Mouse (Mus musculus): ENCODE results near the gene Tlr7. TPM values are rescaled to one million over a fixed set of nuclear protein-coding genes. Genes with fewer than 3 reads are reported as not detected.
"Not testable (repeated sequence)": the region's sequence is repeated elsewhere in the genome, so short reads cannot be mapped to it uniquely, and the experiment has no call there.

The Tlr7 gene
- total RNA-seq (2015): 3.1 and 4.8 TPM in 2 replicates
- total RNA-seq (2017): 0.79 and 1.8 TPM in 2 replicates

GRCm38 (mm10) chrX:167330399-167330798, at the start of gene Tlr7:
Gene Tlr7, minus strand, starts transcription at chrX:167330558.
- ATAC-seq (replicated peaks; ENCODE audit: poor library complexity): peak; percentile 60

GRCm38 (mm10) chrX:167380073-167380472, 49.7 kb upstream of the Tlr7 start:
- ATAC-seq (replicated peaks; ENCODE audit: poor library complexity): peak; percentile 18; the same call in 1 of the 2 replicates

GRCm38 (mm10) chrX:167361231-167361630, 30.9 kb upstream of the Tlr7 start:
- not testable (repeated sequence) for ATAC-seq (replicated peaks; ENCODE audit: poor library complexity)

GRCm38 (mm10) chrX:167359704-167360103, 29.3 kb upstream of the Tlr7 start:
- ATAC-seq (replicated peaks; ENCODE audit: poor library complexity): peak; percentile 88

- ATAC-seq (replicated peaks; ENCODE audit: poor library complexity): peak; percentile 46
Measured at GRCm38 (mm10) chrX:167357415-167357814, 27.1 kb upstream of the Tlr7 start.

- no peak for ATAC-seq (replicated peaks; ENCODE audit: poor library complexity)
Measured at GRCm38 (mm10) chrX:167355965-167356364, 25.6 kb upstream of the Tlr7 start.

GRCm38 (mm10) chrX:167353617-167354016, 23.3 kb upstream of the Tlr7 start:
- peak; percentile 89 for ATAC-seq (replicated peaks; ENCODE audit: poor library complexity)

- no peak for ATAC-seq (replicated peaks; ENCODE audit: poor library complexity)
Measured at GRCm38 (mm10) chrX:167346440-167346839, 16.1 kb upstream of the Tlr7 start.

GRCm38 (mm10) chrX:167344356-167344755, 14.0 kb upstream of the Tlr7 start:
- ATAC-seq (replicated peaks; ENCODE audit: poor library complexity): no peak

GRCm38 (mm10) chrX:167341811-167342210, 11.5 kb upstream of the Tlr7 start:
- ATAC-seq (replicated peaks; ENCODE audit: poor library complexity): no peak

- ATAC-seq (replicated peaks; ENCODE audit: poor library complexity): no peak
Measured at GRCm38 (mm10) chrX:167340190-167340589, 9.8 kb upstream of the Tlr7 start.

- peak; percentile 56 for ATAC-seq (replicated peaks; ENCODE audit: poor library complexity)
Measured at GRCm38 (mm10) chrX:167337990-167338389, 7.6 kb upstream of the Tlr7 start.

GRCm38 (mm10) chrX:167334571-167334970, 4.2 kb upstream of the Tlr7 start:
- ATAC-seq (replicated peaks; ENCODE audit: poor library complexity): peak; percentile 56

- ATAC-seq (replicated peaks; ENCODE audit: poor library complexity): no peak
Measured at GRCm38 (mm10) chrX:167332607-167333006, 2.2 kb upstream of the Tlr7 start.

GRCm38 (mm10) chrX:167330993-167331392, 635 bp upstream of the Tlr7 start:
- no peak for ATAC-seq (replicated peaks; ENCODE audit: poor library complexity)

- peak; percentile 42 for ATAC-seq (replicated peaks; ENCODE audit: poor library complexity)
Measured at GRCm38 (mm10) chrX:167329620-167330019, 738 bp downstream of the Tlr7 start.

GRCm38 (mm10) chrX:167329098-167329497, 1.3 kb downstream of the Tlr7 start:
- ATAC-seq (replicated peaks; ENCODE audit: poor library complexity): no peak

- ATAC-seq (replicated peaks; ENCODE audit: poor library complexity): no peak; the same call in 1 of the 2 replicates
Measured at GRCm38 (mm10) chrX:167328519-167328918, 1.8 kb downstream of the Tlr7 start.

- no peak for ATAC-seq (replicated peaks; ENCODE audit: poor library complexity)
Measured at GRCm38 (mm10) chrX:167323742-167324141, 6.6 kb downstream of the Tlr7 start.

- no peak for ATAC-seq (replicated peaks; ENCODE audit: poor library complexity)
Measured at GRCm38 (mm10) chrX:167321233-167321806, 9.0 kb downstream of the Tlr7 start.

- peak; percentile 88 for ATAC-seq (replicated peaks; ENCODE audit: poor library complexity)
Measured at GRCm38 (mm10) chrX:167318819-167319396, 11.4 kb downstream of the Tlr7 start.

GRCm38 (mm10) chrX:167315766-167316165, 14.6 kb downstream of the Tlr7 start:
- ATAC-seq (replicated peaks; ENCODE audit: poor library complexity): peak; percentile 87

Data from megakaryocyte progenitor cell, adult 5-6 weeks (primary cell).